Mouse (Mus musculus): ENCODE measurements around the gene Tnip1.
A peak's percentile ranks its signal among the peaks of the same experiment; 100 is the strongest.
"Not testable (repeated sequence)": the region's sequence is repeated elsewhere in the genome, so short reads cannot be mapped to it uniquely, and the experiment has no call there.

Gene Tnip1

DNA sequence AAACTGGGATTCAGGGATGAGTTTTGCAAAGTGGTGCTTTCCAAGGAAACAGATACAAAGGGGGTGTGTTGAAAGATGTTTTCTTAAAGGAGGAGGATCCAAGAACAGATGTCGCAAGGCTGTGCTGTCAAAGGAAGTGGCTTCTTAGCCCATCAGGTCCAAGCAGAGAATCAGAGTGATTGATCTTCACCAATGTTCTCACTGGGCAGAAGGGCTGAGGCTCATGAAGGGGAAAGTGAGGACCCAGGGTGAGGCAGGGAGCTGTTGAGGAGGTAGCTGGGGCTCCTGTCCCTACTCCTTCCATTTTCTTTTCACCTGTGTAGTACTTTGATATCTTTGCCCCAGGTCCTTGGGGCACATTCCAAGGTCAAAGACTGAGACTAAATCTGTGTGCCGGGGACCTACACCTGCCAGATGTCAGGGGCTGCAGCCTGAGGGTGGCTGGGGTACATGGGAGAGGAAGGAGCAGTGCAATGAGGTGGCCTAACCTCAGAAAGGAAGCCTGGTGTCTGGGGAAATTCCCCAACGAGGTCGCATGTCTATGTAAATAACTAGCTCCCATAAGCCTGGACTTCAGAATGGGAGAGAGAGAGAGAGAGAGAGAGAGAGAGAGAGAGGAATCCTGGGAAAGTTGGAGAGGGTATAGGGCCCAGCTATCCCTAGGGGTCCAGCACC lies 9.5 kb upstream of the Tnip1 start:
- no peak for DNase-seq (ENCODE audit: low spot score)

DNA sequence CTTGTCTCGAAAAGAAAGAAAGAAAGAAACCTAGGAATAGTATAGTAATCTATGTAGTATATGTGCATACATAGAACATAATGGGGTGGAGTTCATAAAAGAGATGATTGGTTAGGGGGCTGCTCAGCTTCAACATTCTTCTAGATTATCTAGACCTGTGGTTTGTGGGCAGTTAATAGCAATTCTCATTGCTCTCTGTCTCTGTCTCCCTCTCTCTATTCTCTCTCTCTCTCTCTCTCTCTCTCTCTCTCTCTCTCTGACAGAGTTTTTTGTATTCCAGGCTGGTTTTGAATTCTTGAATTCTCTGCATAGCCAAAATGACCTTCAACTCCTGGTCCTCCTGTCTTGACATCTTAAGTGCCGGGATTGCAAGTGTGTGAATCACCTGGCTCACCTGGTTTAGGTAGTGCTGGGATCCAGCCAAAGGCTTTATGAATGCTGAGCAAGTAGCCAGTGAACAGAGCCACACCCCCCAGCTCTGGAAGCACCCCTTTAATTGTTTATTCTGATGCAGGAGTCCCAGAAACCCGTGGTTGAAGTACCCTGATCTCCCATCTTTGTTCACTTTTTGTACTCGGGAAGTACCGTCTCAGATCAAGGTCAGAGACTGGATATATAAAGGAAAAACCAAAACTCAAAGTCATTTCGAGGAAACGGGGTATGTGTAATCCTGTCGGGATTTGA lies 8.8 kb upstream of the Tnip1 start:
- DNase-seq (ENCODE audit: low spot score), result no peak

DNA sequence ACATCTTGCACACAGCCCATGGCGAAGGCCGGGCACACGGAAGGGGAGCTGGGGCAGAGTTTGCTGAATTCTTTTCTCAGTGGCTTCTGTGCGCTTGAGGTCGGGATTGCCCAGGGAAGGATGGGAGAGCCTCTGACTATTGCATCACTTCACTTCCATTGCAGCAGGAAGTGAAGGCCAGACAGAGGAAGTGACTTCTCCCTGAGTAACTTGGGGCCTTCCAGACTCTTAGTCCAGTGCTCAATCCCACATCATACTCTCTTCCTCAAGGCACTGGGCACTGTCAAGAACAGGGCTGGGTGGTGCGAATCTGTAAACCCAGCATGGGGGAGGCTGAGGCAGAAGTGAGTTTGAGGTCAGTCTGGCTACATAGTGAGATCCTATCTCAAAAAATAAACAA lies 2.5 kb upstream of the Tnip1 start:
- DNase-seq (ENCODE audit: low spot score), result no peak

DNA sequence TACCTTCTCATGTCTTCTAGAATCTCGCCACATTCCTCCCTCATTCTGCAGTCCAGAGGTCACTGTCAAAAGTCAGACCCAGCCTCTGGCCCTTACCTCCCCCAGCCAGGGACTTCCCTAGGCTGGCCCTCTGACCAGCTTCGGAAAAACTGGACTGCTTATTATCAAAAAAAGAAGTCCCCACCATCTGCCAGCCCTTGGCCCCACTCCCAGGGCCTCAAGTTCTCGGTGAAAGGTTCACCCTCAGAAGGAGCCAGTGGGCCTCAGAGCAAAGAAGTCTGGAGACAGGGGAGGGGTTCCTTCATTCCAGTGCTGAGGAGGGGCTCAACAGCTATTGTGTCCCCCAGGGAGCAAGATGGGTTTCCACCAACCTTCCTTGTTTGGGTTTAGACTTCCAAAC lies 796 bp downstream of the Tnip1 start:
- no peak for DNase-seq (ENCODE audit: low spot score)

DNA sequence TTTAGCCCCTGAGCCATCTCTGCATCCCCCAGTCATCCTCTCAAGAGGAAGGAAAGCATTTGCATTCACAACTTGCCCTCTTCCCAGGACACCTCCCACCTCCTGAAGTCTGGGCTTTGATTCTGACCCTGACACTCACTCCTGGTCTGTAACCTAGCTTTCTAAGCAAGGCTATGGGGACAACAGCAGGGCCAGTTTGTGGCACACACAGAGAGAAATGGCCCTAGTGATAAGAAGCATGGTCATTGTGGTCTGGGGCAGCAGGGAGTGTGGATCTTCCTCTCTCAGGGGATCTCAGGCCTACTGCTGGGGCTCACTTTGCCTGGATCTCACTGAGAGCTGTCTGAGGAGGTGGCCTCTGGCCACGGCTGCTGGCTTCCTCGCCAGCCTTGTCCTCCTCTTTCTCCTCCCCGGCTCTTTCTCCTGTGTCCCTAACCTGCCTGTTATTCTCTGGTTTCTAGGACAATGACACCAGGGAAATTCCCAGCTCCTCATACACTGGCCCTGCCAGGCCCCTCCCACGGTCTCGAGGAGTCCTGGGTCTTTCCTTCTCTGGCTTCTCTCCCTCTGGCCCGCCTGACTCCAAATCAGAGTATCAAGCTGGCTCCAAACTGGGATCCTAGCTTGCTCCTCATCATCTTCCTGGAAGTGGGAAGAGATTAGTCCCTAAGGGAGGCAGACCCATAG lies 1.4 kb downstream of the Tnip1 start:
- no peak for DNase-seq (ENCODE audit: low spot score)

DNA sequence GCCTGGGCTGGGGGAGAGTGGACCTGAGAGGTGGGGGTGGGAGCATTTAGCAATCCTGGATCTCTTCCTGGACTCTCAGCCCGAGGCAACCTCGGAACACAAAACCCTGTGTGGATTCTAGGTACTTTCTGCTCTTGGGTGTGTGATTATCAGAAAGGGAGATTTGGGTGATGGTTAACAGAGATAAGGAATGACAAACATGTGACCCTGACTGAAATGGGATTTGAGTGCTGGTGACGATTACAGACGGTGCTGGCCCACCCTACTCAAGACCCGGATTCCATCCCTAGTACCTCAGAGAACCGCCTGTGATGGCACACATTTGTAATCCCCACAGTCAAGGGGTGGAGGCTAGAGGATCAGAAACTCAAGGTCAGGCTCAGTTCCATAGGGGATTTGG lies 2.5 kb downstream of the Tnip1 start:
- no peak for DNase-seq (ENCODE audit: low spot score)

DNA sequence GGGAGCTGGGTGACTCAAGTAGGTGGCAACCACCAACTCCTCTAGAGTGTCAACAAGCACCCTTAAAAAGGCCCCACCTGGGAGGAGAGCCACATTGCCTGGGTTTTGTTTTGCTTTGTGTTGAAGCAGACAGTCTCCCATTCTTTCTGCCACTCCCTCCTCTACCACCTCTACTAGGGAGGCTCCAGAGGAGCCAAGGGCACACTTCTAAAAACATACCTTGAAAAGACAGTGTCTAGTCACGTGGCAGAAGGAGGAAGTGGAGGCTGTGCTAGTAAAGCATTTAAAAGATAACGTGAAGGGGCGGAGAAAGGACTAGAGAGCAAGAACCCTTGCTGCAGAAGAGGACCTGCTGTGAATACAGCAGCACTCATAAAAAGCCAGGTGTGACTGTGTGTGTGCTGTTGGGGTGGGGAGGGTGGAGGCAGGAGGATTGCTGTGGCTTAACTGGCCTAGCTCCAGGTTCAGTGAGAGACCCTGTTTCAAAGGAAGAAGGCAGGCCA lies 4.1 kb downstream of the Tnip1 start:
- DNase-seq (ENCODE audit: low spot score), result no peak

DNA sequence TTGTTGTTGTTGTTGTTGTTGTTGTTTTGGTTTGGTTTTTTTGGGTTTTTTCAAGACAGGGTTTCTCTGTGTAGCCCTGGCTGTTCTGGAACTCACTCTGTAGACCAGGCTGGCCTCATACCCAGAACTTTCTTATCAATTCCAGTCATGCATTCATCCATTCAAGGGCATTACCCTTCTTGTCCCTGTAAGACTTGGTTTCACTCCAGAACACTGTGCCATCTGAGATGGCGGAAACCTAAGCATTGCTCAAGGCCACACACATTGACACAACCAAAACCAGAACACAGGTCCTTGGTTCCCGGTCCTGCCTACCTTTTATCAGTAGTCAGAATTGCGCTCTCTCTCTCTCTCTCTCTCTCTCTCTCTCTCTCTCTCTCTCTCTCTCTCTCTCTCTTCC lies 5.0 kb downstream of the Tnip1 start:
- DNase-seq (ENCODE audit: low spot score), result not testable (repeated sequence)

DNA sequence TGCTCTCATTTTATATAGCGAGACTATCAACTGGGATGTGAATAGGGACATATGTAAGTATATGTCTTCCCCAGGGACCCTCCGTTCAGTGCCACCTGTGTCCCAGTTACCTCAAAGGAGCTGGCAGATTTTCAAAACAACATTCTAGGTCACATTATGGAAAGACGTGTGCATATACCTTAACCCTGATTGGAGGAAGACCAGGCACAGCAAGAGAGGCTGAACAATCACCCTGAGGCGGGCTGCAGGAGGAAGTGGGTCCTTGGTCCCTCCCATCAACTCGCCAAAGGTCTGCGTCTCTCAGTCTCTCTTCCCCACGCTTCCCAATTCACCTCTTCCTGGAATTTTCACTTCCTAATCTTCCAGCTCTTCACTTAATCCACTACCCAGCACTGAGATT lies 5.8 kb downstream of the Tnip1 start:
- no peak for DNase-seq (ENCODE audit: low spot score)

DNA sequence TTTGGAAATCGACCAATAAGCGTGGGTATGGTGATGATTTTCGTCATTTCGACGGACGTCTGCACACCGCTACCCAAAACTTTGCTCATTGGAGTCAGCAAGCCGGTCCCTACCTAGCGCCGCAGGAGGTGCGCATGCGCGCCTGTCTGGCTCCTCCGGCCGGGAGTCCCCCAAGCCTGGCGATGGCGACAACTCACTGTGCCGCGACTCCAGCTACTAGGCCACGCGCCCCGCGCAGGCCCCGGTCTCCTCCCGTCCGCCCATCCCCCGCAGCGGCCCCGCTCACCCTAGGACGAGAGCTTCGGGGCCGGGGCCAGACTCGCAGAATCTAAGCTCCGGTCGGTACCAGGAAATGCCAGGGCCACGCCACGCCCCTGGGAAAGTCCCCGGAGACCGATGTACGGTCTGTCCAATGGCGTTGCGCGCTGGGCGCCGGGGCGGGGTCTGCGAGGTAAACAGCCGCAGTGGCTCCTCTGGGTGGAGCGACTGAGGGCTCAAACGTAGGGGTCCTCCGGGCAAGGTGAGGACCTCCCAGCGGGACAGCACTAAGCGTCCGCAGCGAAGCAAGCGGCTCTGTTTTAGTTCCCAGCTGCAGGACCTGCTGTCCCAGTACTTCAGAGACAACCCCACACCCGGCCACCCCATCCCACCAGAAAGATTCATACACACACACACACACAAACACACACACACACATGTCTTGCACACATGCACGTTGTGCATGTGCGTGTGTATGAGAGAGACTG lies 6.8 kb downstream of the Tnip1 start:
- DNase-seq (ENCODE audit: low spot score), result peak; percentile 98

DNA sequence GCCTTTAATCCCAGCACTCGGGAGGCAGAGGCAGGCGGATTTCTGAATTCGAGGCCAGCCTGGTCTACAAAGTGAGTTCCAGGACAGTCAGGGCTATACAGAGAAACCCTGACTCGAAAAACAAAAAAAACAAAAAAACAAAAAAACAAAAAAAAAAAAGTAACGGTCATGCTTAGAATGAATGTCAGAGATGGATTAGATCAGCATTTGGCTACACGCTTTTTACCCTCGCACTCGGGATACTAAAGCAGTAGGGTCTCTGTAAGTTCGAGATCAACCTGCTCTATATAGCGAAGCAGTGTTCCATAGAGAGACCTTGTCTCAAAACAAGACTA lies 7.3 kb downstream of the Tnip1 start:
- DNase-seq (ENCODE audit: low spot score), result not testable (repeated sequence)

DNA sequence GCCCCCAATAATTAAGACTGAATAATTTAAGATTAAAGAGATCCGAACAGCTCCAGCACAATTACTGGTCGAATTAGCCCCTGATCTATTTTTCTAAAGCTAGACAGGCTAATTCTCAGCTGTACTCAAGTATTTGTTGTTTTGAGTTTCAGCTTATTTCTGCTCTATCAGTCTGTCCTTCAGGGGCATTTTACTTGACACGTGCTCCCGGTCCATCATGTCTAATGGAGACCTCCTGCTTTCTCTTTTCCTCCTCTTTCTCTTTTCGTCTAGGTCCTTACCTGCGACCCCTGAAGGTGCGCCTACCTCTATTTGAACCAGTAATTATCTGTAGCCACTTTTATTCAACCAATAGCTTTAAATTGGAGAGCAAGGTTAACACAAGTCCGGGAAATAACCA lies 8.0 kb downstream of the Tnip1 start:
- no peak for DNase-seq (ENCODE audit: low spot score)

DNA sequence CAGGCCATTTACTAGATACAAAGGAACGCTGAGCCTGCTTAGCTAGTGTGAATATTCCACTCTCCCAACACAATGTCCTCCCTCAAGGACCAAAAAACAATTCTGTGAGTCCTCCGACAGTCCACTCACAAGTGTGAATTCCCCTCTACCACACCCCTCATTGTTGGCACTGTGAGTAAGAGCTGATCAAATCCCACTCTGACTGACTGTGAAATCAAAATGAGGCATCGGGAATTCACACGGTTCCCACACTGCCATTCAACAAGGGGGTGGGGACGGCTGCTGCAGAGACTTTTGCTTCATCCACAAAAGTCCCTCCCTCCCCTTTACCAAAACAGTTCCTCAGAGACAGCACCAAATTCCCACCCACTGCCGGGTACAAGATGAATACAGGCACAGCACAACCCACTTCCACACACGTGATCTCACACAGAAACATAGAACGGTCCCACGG lies 8.7 kb downstream of the Tnip1 start:
- no peak for DNase-seq (ENCODE audit: low spot score)

DNA sequence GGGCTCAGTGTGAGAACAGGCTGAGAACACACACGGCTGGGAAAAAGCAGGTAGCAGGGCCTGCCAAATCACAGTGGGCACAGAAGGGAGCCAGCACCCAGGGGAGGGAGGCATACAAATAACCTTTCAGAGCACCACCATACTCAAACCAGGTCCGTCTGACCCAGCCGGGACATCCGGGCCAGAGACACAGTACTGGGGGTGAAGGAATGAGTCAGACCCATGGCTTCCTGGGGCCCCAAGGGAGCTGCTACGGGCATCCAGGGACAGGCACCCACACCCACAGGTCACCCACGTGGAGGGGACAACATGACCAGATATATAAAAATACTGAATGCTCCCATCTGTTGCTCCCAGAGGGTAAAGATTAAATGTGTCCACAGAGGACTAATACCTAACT lies 10.1 kb downstream of the Tnip1 start:
- no peak for DNase-seq (ENCODE audit: low spot score)

DNA sequence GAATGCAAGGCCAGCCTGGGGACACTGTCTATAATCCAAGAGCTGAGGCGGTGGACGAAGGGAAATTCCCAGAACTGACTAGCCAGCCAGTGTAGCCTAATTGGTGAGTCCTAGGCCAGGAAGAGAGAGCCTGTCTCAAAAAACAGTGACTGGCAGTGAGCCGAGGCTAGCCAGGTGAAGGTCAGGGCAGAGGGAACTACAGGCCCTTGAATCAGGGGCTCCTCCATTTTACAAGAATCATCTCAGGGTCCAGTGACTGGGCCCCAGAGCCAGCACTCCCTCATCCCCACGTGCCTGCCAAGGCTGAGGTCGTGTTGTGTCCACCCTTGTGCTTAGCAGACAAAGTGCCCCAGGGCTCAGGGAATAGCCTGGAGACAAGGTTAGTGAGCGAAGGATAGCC lies 12.0 kb downstream of the Tnip1 start:
- DNase-seq (ENCODE audit: low spot score), result no peak

DNA sequence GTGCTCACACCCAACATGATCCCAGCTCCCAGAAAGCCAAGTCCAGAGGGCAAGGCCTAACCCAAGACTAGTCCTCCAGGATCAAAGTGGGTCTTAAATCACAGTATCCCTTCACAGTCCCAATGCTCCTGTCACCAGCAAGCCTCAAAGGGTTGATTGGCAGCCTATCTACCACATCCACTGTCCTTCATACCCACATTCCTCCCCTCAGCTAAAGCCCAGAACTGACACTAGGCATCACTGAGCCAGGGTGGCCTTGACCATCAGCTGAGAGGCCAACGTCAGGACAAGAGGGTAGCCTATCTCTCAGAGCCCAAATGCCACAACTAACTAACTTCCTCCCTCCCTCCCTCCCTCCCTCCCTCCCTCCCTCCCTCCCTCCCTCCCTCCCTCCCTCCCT lies 13.0 kb downstream of the Tnip1 start:
- no peak for DNase-seq (ENCODE audit: low spot score)

DNA sequence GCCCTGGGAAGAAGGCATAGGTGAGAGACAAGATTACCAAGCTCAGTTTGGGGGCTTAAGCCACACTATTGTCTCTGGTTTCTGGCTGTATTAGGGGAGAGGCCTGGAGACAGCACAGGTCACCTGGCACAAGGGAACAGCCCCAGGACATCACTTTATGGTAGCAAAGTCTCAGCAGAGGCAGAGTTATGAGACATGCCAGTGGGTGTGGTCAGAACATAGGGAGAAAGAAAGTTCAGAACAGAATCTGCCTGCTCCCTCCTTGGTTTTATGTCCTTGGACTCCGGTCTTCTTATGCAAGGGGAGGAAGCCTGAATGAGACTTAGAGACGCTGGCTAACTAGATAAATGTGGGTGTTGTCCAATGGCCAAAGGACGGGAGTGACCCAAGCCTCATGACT lies 18.0 kb downstream of the Tnip1 start:
- no peak for DNase-seq (ENCODE audit: low spot score)

DNA sequence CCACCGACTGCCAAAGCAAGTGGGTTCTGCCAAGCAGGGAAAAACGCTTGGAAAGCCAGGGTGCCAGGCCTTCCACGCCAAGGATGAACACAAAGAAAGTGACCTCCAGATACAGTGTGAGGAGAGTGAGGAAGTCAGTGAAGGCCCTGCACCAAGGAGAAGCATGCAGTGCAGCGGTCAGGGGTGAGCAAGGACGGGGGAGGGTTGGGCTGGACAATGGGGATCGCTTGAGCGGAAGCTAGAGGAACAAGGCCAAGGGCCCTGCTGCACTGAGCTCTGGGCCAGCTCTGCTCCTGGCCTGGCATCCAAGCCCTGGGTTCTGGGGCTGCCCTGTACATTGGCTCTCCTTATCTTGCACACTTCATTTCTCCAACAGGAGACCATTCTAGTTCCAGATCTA lies 22.7 kb downstream of the Tnip1 start:
- DNase-seq (ENCODE audit: low spot score), result no peak

DNA sequence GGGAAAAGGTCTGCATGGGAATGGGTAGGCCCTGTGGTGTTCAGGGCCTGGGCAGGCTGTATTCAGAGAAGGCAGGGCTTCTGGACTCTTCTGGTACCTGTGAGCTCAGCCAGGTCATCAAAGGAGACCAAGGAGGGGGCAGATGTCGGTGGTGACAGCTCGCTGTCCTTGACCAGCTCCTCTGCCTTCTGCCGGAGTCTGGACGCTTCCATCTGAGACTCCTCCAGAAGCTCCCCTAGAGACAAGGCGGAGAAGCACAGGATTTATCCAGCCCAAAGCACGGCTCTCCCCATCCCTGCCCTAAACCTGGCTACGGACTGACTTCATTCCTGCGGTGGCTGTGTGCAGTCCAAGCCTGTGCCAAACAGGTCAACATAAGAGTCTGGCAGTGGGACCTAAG lies 23.2 kb downstream of the Tnip1 start:
- no peak for DNase-seq (ENCODE audit: low spot score)

DNA sequence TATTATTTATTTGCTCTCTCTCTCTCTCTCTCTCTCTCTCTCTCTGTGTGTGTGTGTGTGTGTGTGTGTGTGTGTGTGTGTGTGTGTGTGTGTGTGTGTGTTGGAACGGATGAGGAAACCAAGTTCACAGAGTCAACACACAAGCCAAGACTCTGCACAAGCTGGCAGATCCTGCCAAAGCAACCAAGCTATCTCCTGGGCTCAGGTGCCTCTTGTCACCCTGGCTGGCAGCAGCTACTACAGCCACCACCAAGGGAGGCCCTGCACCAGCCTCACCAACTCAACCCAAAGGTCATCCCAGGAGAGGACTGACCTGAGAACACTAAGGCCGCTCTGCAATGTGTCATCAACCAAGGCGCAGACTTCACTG lies 26.0 kb downstream of the Tnip1 start:
- DNase-seq (ENCODE audit: low spot score), result no peak

DNA sequence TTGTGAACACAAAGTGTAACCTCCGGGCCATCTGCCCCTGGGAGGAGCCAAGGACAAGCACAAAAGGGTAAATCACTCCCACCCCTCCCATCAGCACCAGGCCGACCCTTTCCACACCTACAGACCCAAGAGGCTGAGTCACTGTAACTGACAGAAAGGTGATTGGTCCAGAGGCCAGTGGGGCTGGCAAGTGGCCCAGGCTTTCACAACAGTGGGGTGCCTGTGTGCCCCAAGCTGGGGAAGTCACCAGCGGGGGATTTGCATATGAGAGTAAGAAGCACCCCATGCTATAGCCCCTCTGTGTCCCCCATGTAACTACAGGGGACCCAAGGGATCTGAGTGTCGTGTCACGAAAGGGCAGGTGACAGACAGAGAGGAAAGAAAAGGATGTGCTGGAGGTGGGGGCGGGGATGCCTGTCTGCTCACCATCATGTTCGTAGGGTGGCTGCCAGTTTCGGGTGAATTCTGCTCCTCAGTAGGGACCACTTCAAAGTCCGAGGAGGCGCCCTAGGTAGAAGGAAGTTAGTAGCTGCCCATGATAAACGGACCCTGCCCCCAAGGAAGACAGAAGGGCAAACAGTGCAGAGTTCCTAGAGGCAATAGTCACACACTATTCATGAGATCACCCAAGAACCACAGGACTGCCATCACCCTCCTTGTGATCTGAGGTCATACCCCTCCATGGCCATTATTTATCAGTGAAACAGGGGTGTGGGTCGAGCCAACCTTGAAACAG lies 26.5 kb downstream of the Tnip1 start:
- no peak for DNase-seq (ENCODE audit: low spot score)

DNA sequence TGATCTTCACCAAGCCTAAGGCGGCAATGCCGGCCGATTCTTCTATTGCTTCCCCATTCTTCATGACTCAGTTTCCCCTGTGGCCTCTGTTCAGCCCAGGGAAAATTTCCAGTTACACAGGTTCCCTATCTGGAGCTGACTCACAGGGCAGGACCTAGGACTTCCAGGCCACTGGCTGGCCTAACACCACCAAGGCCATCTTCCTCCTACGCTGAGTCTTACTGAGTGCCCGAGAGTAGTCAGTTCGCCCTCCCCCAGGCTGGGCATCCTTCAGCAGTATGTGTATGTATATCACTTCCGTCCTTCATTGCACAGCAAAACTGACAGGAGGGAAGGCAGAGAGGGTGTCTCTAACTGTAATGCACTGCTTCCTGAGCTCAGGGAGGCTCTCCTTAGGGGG lies 28.5 kb downstream of the Tnip1 start:
- no peak for DNase-seq (ENCODE audit: low spot score)
